Mouse (Mus musculus): Measurements from ENCODE around the gene Rdx.
A peak's percentile ranks its signal among the peaks of the same experiment; 100 is the strongest.
"Not testable (repeated sequence)": the region's sequence is repeated elsewhere in the genome, so short reads cannot be mapped to it uniquely, and the experiment has no call there.

The Rdx gene

DNA sequence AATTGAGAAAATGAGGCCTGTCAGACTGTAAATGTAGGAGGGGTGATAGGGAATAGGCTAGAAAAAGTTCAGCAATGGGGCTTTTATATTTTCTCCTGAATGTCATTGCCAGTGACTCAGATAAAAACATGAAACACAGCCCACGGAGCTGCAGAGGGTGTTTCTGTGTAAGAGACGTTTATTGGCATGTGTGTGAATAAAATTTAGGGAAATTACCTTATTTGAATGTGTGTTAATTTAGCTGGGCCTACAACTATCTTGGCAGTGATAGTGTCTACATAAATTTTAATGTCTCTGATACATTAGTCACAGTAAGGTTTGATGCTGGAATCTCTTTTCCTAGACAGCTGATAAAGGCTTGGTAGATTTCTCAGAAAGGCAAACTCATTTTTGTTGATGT is 12.8 kb downstream of the Rdx start:
- DNase-seq, result no peak

DNA sequence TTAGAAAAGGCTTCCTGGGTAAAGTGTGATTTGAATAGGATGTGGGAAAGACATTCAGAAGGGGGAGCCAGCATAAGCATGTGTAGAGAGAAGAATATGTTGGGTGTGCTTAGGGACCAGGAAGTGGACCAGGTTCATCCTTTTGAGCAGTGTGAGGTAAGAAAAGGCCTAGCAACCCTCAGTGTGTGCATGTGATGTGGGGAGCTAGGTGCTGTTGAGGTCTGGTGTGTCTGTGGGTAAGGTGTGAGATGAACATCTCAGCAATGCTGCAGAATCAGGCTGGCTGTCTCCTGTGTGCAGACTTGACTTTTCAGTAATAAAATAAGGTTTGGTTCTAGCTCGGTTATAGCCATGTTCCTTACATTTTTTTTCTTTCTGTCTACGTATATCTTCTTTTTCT is 23.1 kb downstream of the Rdx start:
- DNase-seq, result no peak

DNA sequence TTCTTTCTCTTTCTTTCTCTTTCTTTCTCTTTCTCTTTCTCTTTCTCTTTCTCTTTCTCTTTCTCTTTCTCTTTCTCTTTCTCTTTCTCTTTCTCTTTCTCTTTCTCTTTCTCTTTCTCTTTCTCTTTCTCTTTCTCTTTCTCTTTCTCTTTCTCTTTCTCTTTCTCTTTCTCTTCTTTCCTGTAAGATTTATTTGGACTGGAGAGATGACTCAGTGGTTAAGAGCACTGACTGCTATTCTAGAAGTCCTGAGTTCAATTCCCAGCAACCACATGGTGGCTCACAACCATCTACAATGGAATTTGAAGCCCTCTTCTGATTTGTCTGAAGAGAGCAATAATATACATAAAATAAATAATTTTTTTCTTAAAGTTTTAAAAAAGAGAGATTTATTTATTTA is 24.4 kb downstream of the Rdx start:
- not testable (repeated sequence) for DNase-seq

DNA sequence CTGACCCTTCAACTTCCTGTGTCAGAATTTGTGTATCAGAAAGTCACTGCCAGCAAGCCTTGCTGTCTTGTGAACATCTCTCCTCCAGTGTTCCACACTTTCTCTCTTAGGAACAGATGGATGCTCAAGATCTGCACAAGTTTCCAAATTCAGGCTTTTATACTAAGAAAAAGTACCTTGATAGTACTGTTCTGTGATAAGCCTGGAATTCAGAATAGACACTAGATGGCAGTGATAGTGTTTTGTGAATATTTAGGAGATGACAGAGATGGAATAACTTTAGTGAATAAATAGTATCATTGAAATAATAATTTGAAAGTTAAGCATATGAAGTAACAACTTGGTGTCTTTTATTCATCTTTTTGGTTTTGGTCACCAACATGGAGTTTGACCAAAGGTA is 25.2 kb downstream of the Rdx start:
- no peak for DNase-seq

DNA sequence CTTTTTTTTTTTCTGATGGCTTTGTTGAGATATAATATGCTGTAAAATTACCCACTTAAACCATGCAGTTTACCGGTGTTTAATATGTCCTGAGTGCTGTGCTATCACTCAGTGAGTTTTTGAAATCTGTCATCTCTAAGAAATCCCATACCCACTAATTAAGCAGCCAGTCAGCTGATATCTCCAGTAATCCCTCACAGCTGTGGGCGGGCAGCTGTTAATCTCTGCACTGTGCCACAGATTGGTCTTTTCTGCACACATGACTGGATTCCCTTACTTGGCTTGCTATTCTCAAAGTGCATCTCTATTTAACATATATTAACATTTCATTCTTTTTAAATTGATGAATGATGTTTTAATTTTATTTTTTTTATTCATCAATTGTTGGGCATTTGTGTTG is 29.1 kb downstream of the Rdx start:
- no peak for DNase-seq

DNA sequence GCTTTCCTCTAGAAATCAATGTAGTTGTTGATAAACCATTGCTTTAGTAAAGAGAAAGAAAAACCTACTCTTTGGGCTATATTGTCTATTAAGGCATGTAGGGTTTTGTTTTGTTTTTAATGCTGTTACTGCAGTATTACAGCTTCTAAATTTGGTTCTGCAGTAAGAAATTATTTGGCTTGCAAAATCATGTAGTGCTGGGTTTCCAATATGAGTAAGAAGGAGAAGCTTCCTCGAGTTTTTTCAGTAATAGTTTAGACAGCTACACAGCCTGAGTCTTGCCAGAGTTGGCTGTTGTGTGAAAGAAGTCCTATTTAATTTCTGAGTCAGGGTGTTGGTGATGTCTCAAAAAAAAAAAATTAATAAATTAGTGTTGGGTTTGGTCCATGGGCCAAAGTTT is 30.7 kb downstream of the Rdx start:
- DNase-seq, result no peak

DNA sequence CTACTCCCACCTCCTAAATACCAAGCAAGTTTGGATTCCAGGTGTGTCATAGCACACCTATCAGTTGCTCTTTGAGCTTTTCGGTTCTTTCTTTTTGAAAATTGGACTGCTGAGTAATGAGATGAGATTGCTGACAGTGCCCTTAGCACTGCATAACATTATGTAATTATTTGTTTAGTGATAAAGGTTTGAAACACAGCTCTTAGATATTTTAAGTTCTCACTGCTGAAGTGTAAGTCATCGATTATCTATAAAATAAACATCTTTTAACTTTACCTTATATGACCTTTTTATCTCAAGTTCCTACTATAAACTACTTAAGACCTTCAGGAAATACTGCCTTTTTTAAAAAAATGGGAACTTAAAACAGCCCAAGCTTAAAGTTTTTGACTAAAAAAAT is 35.0 kb downstream of the Rdx start:
- no peak for DNase-seq

DNA sequence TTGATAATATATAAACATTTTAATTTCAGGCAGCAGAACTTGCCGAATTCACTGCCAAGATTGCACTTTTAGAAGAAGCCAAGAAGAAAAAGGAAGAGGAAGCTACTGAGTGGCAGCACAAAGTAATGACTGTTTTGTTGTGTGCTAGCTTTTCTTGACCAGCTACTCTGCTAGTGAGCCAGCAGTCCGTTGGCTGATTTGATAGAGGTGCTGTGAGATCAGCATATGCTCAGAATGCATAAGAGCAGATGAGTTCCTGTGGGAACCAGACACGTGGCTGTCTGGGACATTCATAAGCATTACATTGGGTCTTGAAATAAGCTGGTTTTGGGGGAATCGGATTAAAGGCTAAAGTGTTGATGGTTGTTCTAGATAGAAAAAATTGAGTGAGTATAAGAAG is 35.4 kb downstream of the Rdx start:
- no peak for DNase-seq

DNA sequence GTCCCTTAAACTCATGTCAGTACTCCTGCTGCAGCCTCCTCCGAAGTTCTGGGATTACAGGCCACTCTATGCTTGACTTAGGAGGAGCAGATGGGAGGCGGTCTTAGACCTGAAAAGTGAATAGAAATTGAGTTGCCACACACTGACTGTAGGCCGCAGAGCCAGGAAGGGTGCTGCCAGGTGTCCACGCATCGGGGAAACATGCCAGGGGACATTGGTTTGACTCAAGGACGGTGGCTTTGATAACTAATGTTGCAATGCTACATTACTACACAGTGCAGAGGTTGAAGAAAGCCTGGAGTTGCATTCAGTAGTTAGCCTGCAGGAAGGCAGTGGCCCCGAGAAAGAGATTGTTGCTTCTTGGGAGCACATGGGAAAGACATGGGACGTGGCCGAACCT is 44.8 kb downstream of the Rdx start:
- no peak for DNase-seq

DNA sequence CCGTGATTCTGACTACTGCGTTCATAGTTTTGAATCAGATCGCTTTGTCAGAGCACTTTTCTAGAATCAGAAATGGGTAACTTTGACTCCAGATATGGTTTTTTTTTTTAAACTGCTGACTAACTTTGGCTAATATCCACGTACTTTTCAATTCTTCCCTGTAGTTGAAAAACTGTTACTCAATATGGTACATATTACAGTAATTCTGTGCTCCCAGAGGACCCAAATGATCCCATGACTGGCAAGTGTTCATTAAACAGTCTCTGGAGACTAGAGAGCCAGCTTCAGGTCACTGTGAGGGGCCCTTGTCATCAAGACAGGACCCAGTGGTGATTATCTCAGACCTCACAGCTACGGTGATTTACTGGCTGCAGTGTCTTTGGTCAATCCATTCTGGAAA is 45.3 kb downstream of the Rdx start:
- no peak for DNase-seq

DNA sequence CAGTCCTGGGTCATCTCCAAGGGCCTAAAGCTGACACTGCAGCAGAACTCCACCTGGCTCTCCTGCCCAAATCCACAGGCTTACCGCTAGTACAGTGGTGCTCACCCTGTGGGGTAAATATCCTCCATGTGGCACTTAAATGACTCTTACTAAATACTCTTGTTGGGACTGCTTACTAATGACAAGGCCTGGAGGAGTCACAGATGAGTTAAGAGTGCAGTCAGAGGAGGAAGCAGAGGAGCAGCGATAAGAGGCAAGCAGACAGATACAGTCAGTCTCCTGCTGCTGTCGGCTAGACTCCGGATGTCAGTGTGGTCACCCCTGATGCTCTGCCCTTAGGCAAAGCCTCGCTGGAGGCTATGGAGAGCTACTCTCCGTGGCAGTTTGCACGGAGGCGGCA is 46.1 kb downstream of the Rdx start:
- no peak for DNase-seq

DNA sequence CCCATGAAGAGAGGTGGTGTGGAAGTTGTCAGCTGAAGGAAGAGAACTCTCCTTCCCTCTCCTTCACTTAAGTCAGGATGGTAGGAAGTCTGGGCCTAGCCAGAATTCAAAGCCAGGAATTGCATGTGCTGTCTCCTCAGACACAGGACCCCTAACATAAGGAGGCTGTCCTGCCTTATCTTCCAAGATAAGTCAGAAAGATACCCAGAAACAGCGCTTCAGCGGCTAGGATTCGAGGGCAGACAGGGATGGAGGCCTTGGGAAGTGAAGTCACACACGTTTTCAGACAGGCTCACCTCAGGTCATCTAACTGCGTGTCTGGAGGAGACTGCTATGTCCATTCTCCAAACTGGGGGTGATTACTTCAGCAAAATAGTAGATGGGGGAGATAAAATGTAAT is 47.0 kb downstream of the Rdx start:
- no peak for DNase-seq

DNA sequence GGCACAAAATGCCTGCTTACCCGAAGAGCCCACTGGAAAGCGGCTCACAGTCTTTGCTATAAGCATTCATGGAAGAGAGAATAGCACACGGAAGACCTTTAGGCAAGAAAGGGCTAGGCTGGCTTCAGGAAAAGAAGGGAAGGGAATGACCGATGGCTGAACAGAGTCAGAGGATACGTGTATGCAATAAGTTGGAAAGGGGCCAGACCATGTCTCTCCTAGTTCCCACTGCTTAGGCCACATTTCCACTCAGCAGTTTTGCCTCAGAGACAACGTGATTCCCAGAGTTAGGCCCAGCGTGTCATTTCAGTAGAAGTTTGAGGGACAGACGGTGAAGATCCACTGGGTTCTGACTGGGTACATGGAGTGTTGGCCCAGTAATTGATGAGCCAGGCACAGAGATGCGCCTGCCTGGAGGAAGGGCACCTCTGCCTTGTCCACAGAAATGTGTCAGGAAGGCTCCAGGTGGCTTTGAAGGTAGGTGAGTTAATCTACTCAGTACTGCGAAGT is 47.6 kb downstream of the Rdx start:
- no peak for DNase-seq

DNA sequence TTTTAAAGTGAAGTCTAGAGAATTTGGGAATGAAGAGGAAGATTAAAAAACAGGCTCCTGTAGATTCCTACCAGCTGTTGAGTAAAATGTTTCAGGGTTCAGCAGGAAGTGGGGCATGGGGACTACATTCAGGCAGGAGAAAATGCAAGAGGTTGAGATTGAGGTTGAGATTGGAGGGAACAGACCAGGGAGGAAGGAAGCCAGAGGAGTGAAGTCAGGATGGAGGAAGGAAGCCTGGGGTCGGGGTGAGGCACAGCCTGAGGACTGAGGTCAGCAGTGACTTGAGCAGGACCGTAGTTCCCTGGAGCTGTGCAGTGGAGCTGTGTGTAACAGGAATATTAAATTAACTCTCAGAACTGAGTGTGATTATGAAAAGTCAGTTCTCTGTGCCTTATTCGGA is 48.7 kb downstream of the Rdx start:
- DNase-seq, result no peak

DNA sequence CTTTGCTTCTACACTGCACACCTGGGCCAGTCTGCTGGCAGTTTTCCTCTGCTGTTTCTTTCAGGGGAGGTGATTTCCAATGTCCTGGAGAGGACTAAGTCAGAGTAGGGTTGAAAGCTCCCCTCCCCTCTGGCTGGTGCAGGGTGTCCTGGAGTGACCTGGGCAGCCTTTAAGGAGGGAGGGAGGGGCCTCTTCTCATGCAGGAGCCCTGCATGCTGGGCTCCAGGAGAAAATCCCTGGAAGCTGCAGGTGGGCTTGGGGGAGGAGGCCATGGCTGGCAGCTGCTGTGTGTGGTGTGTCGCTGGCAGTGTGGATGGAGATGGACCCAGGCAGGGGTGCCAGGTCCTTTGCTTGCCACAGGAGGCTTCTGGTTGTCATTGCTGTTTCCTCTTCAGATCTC is 50.4 kb downstream of the Rdx start:
- no peak for DNase-seq

DNA sequence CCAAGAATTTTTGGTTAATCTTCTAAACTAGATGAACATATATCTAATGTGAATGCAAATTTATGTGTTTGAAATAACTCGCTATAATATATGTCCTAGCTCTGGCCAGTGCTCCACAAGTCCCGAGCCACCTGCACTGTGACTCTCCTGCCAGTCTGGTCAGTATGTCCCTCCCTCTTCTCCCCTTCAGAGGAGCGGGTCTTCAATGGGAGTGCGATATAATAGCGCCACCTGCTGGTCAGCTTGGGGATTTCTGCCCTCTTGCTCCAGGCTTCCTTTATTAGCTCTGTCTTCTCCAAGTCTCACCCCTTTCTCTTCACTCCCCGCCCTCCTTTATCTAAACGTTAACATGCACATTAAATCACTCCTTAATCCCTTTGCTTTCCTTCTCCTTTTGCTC is 51.6 kb downstream of the Rdx start:
- peak; percentile 34 to 49 for DNase-seq

DNA sequence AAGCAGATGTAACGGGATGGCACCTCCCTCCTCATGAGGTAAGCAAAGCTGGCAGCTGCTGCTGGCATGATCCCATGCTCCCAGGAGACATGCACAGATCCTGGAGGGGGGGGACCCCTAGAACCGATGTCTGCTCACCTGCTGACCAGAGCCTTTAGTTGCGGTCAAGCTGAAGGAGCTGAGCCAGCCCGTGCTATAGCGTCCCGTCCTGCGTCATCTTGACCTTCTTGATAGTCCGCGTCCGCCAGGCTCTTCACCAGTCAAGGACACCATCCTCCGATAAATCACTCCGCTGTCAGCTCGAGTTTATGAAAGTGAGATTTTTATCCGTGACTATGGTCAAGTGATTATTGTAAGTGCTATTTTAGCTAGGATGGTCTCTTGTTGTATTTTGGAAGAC is 53.5 kb downstream of the Rdx start:
- DNase-seq, result no peak

DNA sequence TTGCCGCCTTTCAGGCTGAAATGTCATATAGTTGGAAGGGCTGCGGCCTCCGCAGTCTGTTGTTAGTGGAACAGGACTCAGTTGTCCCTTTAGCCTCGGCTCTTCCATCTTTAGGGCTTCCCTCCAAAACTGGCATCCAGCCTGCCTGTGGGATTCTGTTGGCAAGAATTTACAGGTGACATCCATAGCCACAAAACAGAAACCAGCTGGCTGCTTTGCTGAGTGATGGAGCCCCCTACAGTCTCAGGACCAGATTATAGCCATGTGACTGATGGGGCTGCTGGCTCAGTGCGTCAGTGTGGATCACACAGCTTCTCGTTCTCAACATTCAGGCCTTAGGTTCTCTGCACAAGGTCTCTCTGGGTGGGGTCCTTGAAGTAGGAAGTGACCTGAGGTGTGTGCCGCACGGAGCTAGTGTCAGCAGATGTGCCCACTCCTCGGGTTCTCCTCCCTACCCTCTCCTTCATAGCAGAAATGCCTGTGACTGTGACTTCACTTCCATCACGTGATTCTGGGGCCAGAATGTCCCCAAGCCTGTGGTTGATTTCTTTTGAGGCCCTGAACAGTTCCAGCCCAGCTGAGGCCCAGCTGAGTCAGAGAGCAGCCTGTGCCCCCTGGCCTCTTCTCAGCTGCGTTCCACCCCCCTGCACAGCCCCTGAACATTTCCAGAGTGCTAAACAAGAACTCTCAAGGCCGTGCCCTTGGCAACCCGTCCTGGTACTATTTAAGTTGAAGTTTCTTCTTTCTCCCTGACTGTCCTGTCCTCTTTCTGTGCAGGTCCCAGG is 55.3 kb downstream of the Rdx start:
- DNase-seq, result no peak

DNA sequence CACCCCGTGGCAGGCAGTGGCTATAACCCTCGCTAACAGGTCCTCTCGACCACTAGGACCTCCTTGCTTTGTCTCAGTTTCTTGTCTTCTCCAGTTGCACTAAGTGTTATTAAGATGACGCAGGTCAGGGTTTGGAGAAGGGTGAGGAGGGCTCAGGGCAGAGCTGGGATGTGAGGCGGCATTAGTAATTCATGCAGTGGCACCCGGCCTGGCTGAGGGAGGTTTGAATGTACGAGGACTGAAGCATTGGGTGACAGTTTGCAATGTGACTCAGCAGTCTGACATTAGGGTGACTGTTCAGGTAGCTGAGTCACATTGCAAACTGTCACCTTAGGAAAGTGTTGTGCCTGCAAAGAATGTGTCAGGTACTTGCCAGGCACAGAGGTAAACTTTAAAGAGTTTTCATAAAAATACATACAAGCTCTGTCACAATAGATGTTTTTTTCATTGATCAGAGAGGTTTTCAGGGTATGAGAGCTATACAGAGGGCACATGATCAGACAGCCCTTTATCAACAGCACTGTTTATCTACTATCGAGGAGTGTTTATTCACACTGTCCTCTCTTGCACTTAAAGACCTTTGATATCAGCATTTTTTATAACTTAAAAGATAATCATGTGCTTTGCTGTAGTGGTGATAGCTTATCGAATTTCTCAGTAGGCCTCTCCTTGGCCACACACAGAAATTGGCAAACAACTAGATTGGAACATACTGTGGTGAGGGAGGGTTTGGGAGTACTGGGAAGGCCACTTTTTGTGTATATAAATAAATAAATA is 56.7 kb downstream of the Rdx start:
- DNase-seq, result no peak

DNA sequence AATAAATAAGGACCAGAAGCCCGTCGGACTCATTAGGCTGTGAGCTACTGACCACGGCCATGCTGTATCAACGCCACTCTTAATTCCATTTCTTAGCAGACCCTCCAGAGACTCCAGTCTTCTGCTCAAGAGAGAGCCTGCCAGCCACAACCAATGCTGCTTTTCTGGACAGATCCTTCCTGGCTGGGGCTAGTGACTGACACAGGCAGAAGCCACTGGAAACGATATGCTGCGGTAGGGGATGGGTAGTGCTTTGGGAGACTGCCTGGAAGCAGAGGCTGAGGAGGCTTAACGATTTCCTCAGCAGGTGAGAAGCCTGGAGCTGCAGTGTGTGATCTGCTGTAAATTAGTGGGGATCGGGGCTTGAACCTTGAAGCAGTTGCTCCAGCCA is 57.2 kb downstream of the Rdx start:
- no peak for DNase-seq

DNA sequence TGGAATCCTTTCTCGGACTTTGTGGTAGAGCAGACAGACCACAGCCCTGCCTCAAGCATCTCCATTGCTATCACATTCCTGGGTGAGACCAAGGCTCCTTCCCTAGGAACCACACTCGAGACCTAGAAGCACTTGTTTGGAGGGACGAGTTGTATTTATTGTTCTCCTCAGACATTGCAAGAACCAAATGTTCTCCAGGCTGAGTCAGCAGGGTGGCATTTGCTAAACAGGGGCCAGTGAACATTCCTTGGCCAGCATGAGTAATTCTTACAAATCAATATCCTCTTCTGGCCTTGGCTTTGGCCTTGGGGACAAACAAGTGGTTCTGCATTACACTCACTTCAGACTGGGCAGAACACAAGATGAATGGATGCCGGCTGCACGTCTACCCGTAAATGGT is 58.5 kb downstream of the Rdx start:
- DNase-seq, result no peak

DNA sequence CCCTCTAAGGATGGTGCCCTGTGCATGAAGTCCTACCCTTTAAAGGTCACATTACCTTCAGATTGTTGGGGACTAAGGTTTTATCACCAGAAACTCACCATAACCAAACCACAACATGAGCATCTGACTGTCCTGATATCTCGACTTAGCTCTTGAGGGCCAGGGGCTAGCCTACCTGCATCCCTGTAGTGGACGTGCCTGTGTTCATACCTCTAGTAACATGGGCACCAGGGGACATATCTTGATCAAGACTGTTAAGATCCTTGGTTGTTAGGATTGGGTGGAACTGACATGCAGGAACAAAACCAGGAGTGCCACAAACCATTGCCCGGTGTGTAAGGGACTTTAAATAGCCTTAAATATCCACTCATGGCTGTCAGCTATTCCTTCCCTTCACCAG is 60.2 kb downstream of the Rdx start:
- no peak for DNase-seq

DNA sequence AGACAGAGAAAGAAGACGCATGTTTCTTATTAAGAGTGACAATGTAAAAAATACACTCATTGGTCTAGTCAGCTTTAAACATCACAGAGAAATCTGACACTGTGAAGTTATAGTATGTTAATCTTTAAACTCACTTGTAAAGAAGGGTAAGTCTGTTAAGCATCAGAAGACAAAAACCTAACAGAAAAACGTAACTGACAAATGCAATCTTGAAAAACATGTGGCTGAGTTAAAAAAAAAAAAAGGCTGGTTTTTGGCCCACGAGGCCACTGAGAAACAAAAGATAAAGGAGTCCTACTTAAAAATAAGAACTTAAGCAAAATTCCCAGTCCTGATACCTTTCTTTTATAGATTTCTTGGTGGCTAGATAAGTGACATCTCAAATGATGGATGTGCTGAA is 63.8 kb downstream of the Rdx start:
- no peak for DNase-seq

DNA sequence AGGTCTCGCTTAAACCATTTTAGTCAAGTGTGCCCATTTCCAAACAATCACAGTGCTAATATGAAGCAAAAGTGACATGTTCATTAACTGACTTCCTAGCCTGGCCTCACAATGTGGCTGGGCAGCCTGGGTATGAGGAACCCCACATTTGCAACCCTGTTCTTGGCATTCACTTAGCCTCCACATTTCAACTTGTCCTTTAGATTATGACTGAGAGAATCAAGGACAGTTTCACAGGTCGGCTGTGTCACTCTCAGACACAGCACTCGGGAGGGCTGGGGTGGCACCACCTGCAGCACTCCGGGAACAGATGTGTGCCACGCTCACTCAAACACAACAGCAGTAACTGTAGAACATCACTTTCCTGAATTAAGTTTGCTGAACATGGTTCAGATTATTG is 66.1 kb downstream of the Rdx start:
- DNase-seq, result no peak

DNA sequence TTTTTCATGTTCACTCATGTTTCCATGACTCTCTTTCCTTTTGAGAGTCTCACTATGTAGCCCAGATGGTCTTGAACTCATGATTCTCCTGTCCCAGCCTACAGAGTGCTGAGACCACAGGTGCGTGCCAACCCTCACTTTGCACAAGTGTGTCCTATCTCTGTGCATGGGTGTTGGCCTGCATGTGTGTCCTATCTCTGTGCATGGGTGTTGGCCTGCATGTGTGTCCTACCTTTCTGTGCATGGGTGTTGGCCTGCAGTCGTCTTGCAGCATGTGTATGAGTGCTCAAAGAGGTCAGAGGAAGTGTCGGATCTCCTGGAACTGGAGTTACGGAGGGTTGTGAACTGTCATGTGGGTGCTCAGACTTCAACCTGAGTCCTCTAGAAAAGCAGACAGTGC is 72.2 kb downstream of the Rdx start:
- no peak for DNase-seq

All from thymus, adult 18-20 months (tissue).